Mouse (Mus musculus) liver, adult (tissue): ENCODE data around the gene 1700001C02Rik.

Experiments
- GATA4 ChIP-seq: IDR thresholded peaks from 2 replicates; pipeline ENCODE4 v1.6.1; 2014; ENCODE audit warnings: mild to moderate bottlenecking, low read length; ENCODE audit not compliant: insufficient replicate concordance

1700001C02Rik gene

GRCm38 (mm10) chr5:30522406-30522805, 56.6 kb downstream of the 1700001C02Rik start:
- TF ChIP-seq GATA4, result no peak

- TF ChIP-seq GATA4, result no peak
Measured at GRCm38 (mm10) chr5:30523131-30523530, 57.3 kb downstream of the 1700001C02Rik start.

DNA sequence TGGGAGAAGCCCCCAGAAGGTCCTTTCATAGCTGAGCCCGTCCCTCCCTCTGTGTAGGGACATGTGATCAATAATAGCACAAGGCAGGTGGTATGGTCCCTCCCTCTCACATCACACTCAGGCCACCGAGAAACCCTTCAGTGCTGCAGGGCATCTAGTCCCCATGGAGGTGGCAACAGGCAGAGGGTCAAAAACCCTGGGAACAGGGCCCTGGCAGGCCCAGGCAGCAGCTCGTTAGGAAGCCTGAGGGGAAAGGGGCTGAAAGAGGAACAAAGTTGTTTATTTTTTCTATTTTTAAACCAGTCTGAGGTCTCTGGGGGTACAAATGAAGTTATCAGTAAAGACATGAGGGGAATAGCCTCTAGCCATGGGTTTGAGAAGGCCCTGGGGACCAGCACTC, 58.4 kb downstream of the 1700001C02Rik start:
- no peak for TF ChIP-seq GATA4

DNA sequence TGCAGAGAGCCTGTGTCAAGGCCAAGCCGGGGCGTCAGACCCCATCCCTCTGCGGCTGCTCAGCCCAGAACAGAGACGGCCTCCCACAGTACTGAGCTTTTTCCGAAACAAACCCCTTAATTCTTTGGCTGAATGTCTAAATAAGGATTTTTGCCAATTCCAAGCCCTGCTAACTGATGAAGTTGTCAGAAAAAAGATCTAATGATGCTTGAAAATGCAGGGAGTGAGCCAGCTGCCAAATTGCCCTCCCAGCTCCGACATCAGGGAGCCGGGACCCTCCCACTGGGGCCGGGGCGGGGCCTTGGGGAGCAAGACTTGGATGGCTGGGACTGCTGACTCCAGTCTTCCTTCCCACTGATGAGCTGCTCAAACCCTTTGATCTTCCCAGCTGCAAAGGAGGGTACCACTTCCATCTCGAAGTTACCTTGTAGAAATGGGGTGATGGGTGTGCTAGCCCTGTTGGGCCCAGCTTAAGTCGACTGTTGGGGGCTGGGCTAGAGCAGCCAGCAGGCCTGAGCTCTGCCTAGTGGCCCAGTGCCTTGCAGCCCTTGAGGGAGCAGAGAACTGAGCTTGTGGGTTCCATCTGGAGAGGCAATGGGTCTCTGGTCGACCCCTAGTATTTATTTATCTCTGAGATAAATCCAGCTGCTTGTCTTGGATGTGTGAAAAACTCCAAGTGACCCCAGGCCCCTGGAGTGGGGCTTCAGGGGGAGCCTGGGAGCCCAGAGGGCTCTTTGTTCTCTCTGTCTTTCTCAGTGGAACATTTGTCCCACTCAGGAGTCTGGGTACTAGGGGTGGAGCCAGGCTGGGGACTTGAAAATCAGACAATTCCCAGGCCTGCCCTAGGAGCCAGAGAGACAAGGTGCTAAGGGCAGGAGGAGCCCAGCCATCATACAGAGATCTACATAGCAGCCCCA, 60.3 kb downstream of the 1700001C02Rik start:
- TF ChIP-seq GATA4, result no peak

GRCm38 (mm10) chr5:30527129-30527528, 61.3 kb downstream of the 1700001C02Rik start:
- TF ChIP-seq GATA4, result no peak

GRCm38 (mm10) chr5:30528906-30529305, 63.1 kb downstream of the 1700001C02Rik start:
- TF ChIP-seq GATA4, result no peak
